Mouse (Mus musculus) intestine, embryonic 16.5 days (tissue): ENCODE results near the gene Usp15. TPM values are rescaled to one million over a fixed set of nuclear protein-coding genes. Genes with fewer than 3 reads are reported as not detected.

ENCODE experiments used
- ATAC-seq: fragments of 200-750 bp; cut with Nextera tagmentation; 2 replicates; pipeline ENCODE4 v1.8.0; 2017; ENCODE audit warnings: moderate TSS enrichment, moderate library complexity
- H3K27ac ChIP-seq: fragments of 300-500 bp; sonication (generic); 2 replicates; pipeline ENCODE4 v1.5.1; 2014; ENCODE audit warnings: mild to moderate bottlenecking, low read length
- H3K27me3 ChIP-seq: fragments of 300-500 bp; sonication (generic); replicated peaks from 2 replicates; pipeline ENCODE4 v1.6.1; 2014; ENCODE audit warnings: low read length, control low read depth, mixed read lengths; ENCODE audit not compliant: control insufficient read depth, insufficient read depth
- H3K36me3 ChIP-seq: fragments of 300-500 bp; sonication (generic); 2 replicates; pipeline ENCODE4 v1.6.1; 2014; ENCODE audit warnings: low read length, control low read depth; ENCODE audit not compliant: control insufficient read depth, insufficient read depth
- H3K4me1 ChIP-seq: fragments of 300-500 bp; sonication (generic); 2 replicates; pipeline ENCODE4 v1.6.1; 2014; ENCODE audit warnings: low read length, control low read depth, mixed read lengths; ENCODE audit not compliant: control insufficient read depth, insufficient read depth
- H3K4me2 ChIP-seq: fragments of 300-500 bp; sonication (generic); 2 replicates; pipeline ENCODE4 v1.6.1; 2014; ENCODE audit warnings: low read depth, low read length, control low read depth
- H3K4me3 ChIP-seq: fragments of 300-500 bp; sonication (generic); 2 replicates; pipeline ENCODE4 v1.5.1; 2014; ENCODE audit warnings: mild to moderate bottlenecking, low read length
- H3K9ac ChIP-seq: fragments of 300-500 bp; sonication (generic); 2 replicates; pipeline ENCODE4 v1.6.1; 2014; ENCODE audit warnings: low read depth, low read length
- H3K9me3 ChIP-seq: fragments of 300-500 bp; sonication (generic); 2 replicates; pipeline ENCODE4 v1.6.1; 2016; ENCODE audit warnings: low read length, control low read depth; ENCODE audit not compliant: control insufficient read depth
- WGBS: fragments of 180-500 bp; shearing (Covaris S2); extraction: QIAGEN DNeasy Blood & Tissue Kit; methylation state at CpG from one replicate; pipeline ENCODE4 v1.1.7; 2014; 5-methylcytosine and 5-hydroxymethylcytosine counted together
- microRNA-seq: library from miRNA; unstranded; fragments of <30 nt; microRNA quantifications from one replicate; pipeline ENCODE4, GENCODE M21; 2016
- polyA plus RNA-seq: library from polyadenylated mRNA; unstranded; fragments of >200 nt; fragmentation: Nextera tagmentation; extraction: Ambion mirVana; gene quantifications from 2 replicates; pipeline ENCODE4 v1.2.1, GENCODE M21; 2015

The Usp15 gene
- polyA plus RNA-seq, 1 experiment from 2014 or later: 65.9 TPM

- no peaks in the 10 kb centered on the region for H3K9me3 ChIP-seq
- H3K27me3 ChIP-seq: no peaks in the 10 kb centered on the region
- peak overlapping the region; percentile 97 for H3K4me3 ChIP-seq
- WGBS: 1% methylated on average over 48 of the region's 48 CpGs
- H3K36me3 ChIP-seq: no peaks in the 10 kb centered on the region
- H3K9ac ChIP-seq: peak overlapping the region; percentile 93
- H3K27ac ChIP-seq: peak overlapping the region; percentile 74
- ATAC-seq: peak; percentile 77
- peak overlapping the region; percentile 80 for H3K4me2 ChIP-seq
- peaks cover 16% of the 10 kb centered on the region for H3K4me1 ChIP-seq
Measured at GRCm38 (mm10) chr10:123075751-123076242, 121.0 kb downstream of the Usp15 start.

- no peaks in the 10 kb centered on the region for H3K9me3 ChIP-seq
- H3K9ac ChIP-seq: no peak overlapping the region
- 59% methylated on average over 2 of the region's 2 CpGs for WGBS
- no peaks in the 10 kb centered on the region; the same call in 1 of the 2 replicates for H3K36me3 ChIP-seq
- no peaks in the 10 kb centered on the region for H3K27me3 ChIP-seq
- H3K27ac ChIP-seq: 0 out of 2 replicates have a peak overlapping the region, but pooled peaks have one; percentile 35
- ATAC-seq: peak; percentile 42
- H3K4me1 ChIP-seq: peaks cover 16% of the 10 kb centered on the region
- H3K4me2 ChIP-seq: no peak overlapping the region
- no peak overlapping the region for H3K4me3 ChIP-seq
Measured at GRCm38 (mm10) chr10:123071997-123072396, 124.8 kb downstream of the Usp15 start.

DNA sequence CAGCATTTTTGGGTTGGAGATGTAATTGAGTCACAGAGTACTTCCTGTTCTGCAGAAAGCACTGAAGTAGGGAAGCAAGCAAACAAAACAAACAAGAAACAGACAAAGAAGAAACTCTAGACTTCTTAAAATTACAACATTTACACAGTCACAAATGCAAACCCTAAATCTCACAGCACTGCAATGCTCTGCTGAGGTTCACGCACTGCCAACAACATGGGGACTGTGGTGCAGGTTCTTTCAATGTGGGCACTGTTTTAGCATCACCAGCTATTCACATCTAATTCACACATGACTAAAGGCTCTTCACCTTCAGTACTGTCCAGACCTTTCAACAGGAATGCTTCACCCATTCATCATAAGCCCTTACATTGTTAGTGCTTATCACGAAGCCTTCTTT lies 133.8 kb downstream of the Usp15 start:
- Histone ChIP-seq H3K4me3 (no peak overlapping the region), H3K4me2 (no peak overlapping the region), H3K9me3 (no peaks in the 10 kb centered on the region), H3K9ac (no peak overlapping the region), H3K27ac (no peak overlapping the region; the same call in 1 of the 2 replicates), H3K4me1 (no peaks in the 10 kb centered on the region), H3K27me3 (no peaks in the 10 kb centered on the region), H3K36me3 (no peaks in the 10 kb centered on the region)
- WGBS: 85% methylated on average over 2 of the region's 2 CpGs
- ATAC-seq: no peak

GRCm38 (mm10) chr10:123060831-123061230 lies 136.0 kb downstream of the Usp15 start:
- Histone ChIP-seq H3K4me2 (no peak overlapping the region), H3K27me3 (no peaks in the 10 kb centered on the region)
- no peak for ATAC-seq

GRCm38 (mm10) chr10:123057082-123057481 lies 139.7 kb downstream of the Usp15 start:
- Histone ChIP-seq H3K27me3 (no peaks in the 10 kb centered on the region), H3K4me2 (no peak overlapping the region), H3K4me1 (no peaks in the 10 kb centered on the region), H3K9me3 (no peaks in the 10 kb centered on the region), H3K4me3 (no peak overlapping the region), H3K36me3 (no peaks in the 10 kb centered on the region), H3K9ac (no peak overlapping the region), H3K27ac (no peak overlapping the region)
- no peak for ATAC-seq
- WGBS: 92% methylated on average over 1 of the region's 1 CpGs

More at GRCm38 (mm10) chr10:123060831-123061230, 136.0 kb downstream of the Usp15 start:
- Histone ChIP-seq H3K9me3 (no peaks in the 10 kb centered on the region), H3K4me3 (no peak overlapping the region), H3K4me1 (no peaks in the 10 kb centered on the region), H3K27ac (no peak overlapping the region), H3K9ac (no peak overlapping the region), H3K36me3 (no peaks in the 10 kb centered on the region)
- WGBS: 85% methylated on average over 6 of the region's 6 CpGs

GRCm38 (mm10) chr10:123056463-123056862 lies 140.3 kb downstream of the Usp15 start:
- H3K9me3 ChIP-seq: no peaks in the 10 kb centered on the region
- H3K9ac ChIP-seq: no peak overlapping the region
- H3K4me3 ChIP-seq: no peak overlapping the region
- H3K27me3 ChIP-seq: no peaks in the 10 kb centered on the region
- no peaks in the 10 kb centered on the region for H3K36me3 ChIP-seq
- H3K4me2 ChIP-seq: no peak overlapping the region
- ATAC-seq: no peak
- no peak overlapping the region for H3K27ac ChIP-seq
- H3K4me1 ChIP-seq: no peaks in the 10 kb centered on the region
- WGBS: 89% methylated on average over 10 of the region's 10 CpGs

DNA sequence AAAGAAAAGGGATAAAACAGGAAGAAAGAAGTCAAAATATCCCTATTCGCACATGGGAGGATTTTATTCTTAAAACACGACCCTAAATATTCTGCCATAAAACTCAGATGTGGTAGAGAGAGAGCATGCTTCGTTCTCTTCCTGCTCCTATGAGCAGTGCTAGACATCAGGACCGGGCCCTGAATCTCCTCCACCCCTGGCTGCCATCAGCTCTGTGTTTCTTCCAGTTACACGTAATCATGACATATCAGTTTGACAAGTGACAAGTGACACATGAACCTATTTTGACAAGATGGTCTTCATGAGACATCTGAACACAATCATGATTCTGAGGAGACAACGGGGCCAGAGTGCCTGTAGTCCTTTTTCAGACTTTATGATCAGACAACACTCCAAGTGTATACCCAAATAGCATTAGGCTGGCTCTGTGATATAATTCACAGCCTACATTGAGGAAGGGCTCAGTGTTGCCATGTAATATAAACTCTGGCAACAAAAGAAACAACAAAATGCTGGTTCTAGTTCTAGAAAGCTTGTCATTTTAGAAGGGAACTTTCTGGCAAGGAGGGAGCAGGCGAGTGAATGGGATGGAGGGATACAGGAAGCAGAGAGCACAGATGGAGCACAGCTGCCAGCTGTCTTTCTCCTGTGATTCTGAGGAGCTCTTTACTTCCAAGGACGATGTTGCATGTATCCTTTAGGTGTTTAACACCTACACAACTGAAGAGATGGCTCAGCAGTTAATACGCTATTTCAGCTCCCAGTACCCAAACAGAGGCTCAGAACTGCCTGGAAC lies 141.4 kb downstream of the Usp15 start:
- Histone ChIP-seq H3K27ac (no peak overlapping the region), H3K9ac (no peak overlapping the region), H3K36me3 (no peaks in the 10 kb centered on the region; the same call in 1 of the 2 replicates), H3K4me2 (no peak overlapping the region), H3K9me3 (no peaks in the 10 kb centered on the region), H3K27me3 (no peaks in the 10 kb centered on the region), H3K4me1 (no peaks in the 10 kb centered on the region), H3K4me3 (no peak overlapping the region)
- ATAC-seq: no peak
- WGBS: 84% methylated on average over 9 of the region's 9 CpGs

Small RNAs within 50 kb of the gene (microRNA-seq; reads per million reads assigned to microRNA genes)
- gene Gm27920: 0.68 reads per million

Other genes with a start within 250 kb of the Usp15 start
- 11.7 and 13.4 TPM in 2 replicates for gene Mon2, start 120.5 kb downstream of the Usp15 start, polyA plus RNA-seq
- 1.4 and 1.7 TPM in 2 replicates for gene Fam19a2, start 67.0 kb upstream of the Usp15 start, polyA plus RNA-seq